Mouse (Mus musculus) myocyte (in vitro differentiated cells): ENCODE results near the gene Tjp3. TPM values are rescaled to one million over a fixed set of nuclear protein-coding genes. Genes with fewer than 3 reads are reported as not detected.
A peak's percentile ranks its signal among the peaks of the same experiment; 100 is the strongest.

Experiments
- H3K27me3 ChIP-seq: one replicate; pipeline ENCODE4 v1.6.1; 2011; ENCODE audit not compliant: control insufficient read depth, insufficient read depth, insufficient read length
- H3K36me3 ChIP-seq: one replicate; pipeline ENCODE4 v1.6.1; 2011; ENCODE audit not compliant: control insufficient read depth, insufficient read depth
- H3K4me2 ChIP-seq: one replicate; pipeline ENCODE4 v1.6.1; 2011; ENCODE audit warnings: low read depth, control low read depth
- H3K4me3 ChIP-seq: one replicate; pipeline ENCODE4 v1.5.1; 2011; ENCODE audit warnings: mild to moderate bottlenecking, control low read depth, moderate library complexity
- H3K79me2 ChIP-seq: one replicate; pipeline ENCODE4 v1.6.1; 2011; ENCODE audit not compliant: control insufficient read depth, insufficient read depth
- H3ac ChIP-seq: one replicate; pipeline ENCODE4 v1.6.1; 2011; ENCODE audit not compliant: control insufficient read depth, insufficient read length
- CEBPB ChIP-seq: IDR thresholded peaks from 2 replicates; pipeline ENCODE4 v1.6.1; 2011; ENCODE audit warnings: mild to moderate bottlenecking, moderate library complexity; ENCODE audit not compliant: poor library complexity, insufficient read depth, severe bottlenecking
- E2F4 ChIP-seq: IDR thresholded peaks from one replicate; pipeline ENCODE4 v1.6.1; 2011; ENCODE audit warnings: mild to moderate bottlenecking, control low read depth, moderate library complexity; ENCODE audit not compliant: insufficient read depth
- MAX ChIP-seq: IDR thresholded peaks from one replicate; pipeline ENCODE4 v1.6.1; 2011; ENCODE audit warnings: low read depth, mild to moderate bottlenecking, control low read depth
- MYOD1 ChIP-seq, 3 experiments: IDR thresholded peaks; one replicate each; pipeline ENCODE4 v1.6.1; 2011; ENCODE audit warnings: control low read depth in 2 of 3, low read depth in 2 of 3, mild to moderate bottlenecking in 2 of 3, moderate library complexity in 1 of 3; ENCODE audit not compliant: insufficient read length in 2 of 3, control insufficient read depth in 1 of 3
- MYOG ChIP-seq, 3 experiments: IDR thresholded peaks; one replicate each; pipeline ENCODE4 v1.6.1; 2011; ENCODE audit warnings: control low read depth in 2 of 3, low read depth in 2 of 3, mild to moderate bottlenecking in 2 of 3; ENCODE audit not compliant: insufficient read length in 2 of 3, control insufficient read depth in 1 of 3, insufficient read depth in 1 of 3
- POLR2A ChIP-seq: IDR thresholded peaks from one replicate; pipeline ENCODE4 v1.6.1; 2011; ENCODE audit warnings: low read depth, mild to moderate bottlenecking, control low read depth, moderate library complexity; ENCODE audit not compliant: insufficient read length
- POLR2AphosphoS2 ChIP-seq: IDR thresholded peaks from one replicate; pipeline ENCODE4 v1.6.1; 2011; ENCODE audit warnings: low read depth, control low read depth; ENCODE audit not compliant: insufficient read length
- REST ChIP-seq: IDR thresholded peaks from one replicate; pipeline ENCODE4 v1.6.1; 2011; ENCODE audit warnings: mild to moderate bottlenecking, control low read depth, moderate library complexity; ENCODE audit not compliant: insufficient read depth, insufficient read length
- SRF ChIP-seq: IDR thresholded peaks from one replicate; pipeline ENCODE4 v1.6.1; 2011; ENCODE audit warnings: low read depth; ENCODE audit not compliant: control insufficient read depth, insufficient read length
- TCF12 ChIP-seq: IDR thresholded peaks from one replicate; pipeline ENCODE4 v1.6.1; 2011; ENCODE audit warnings: mild to moderate bottlenecking, control low read depth; ENCODE audit not compliant: poor library complexity, insufficient read depth, severe bottlenecking
- TCF3 ChIP-seq: IDR thresholded peaks from one replicate; pipeline ENCODE4 v1.6.1; 2011; ENCODE audit warnings: low read depth, control low read depth; ENCODE audit not compliant: insufficient read length
- USF1 ChIP-seq: IDR thresholded peaks from one replicate; pipeline ENCODE4 v1.6.1; 2011; ENCODE audit warnings: low read depth, mild to moderate bottlenecking, control low read depth, moderate library complexity
- polyA plus RNA-seq: library from polyadenylated mRNA; unstranded; fragments of >200 nt; fragmentation: generic; extraction: Trizol; gene quantifications from one replicate; pipeline ENCODE4 v1.2.1, GENCODE M21; 2012; ENCODE audit warnings: missing spikeins

Gene Tjp3
- polyA plus RNA-seq, 1 experiment = 0.17 TPM

GRCm38 (mm10) chr10:81319741-81320549, 28.6 kb upstream of the Tjp3 start:
- no peaks in the 10 kb centered on the region for H3K36me3 ChIP-seq
- H3K79me2 ChIP-seq = peaks cover 19% of the 10 kb centered on the region
- peak overlapping the region; percentile 69 for H3K4me3 ChIP-seq
- TF ChIP-seq MYOG (IDR thresholded peaks at IDR 0.05; ENCODE audit: control insufficient read depth in 1 of 3, insufficient read depth in 1 of 3, insufficient read length in 2 of 3, low read depth in 2 of 3) (no peak), POLR2A (peak; percentile 44), POLR2AphosphoS2 (peak; percentile 37)
- no peaks in the 10 kb centered on the region for H3K27me3 ChIP-seq
- H3K4me2 ChIP-seq = peak overlapping the region; percentile 100
- peak overlapping the region; percentile 4 for H3ac ChIP-seq

GRCm38 (mm10) chr10:81319330-81319699, 27.9 kb upstream of the Tjp3 start:
- peaks cover 19% of the 10 kb centered on the region for H3K79me2 ChIP-seq
- peak overlapping the region; percentile 69 for H3K4me3 ChIP-seq
- H3K36me3 ChIP-seq = no peaks in the 10 kb centered on the region
- H3ac ChIP-seq = no peak overlapping the region
- no peaks in the 10 kb centered on the region for H3K27me3 ChIP-seq
- TF ChIP-seq MYOG (IDR thresholded peaks at IDR 0.05; ENCODE audit: control insufficient read depth in 1 of 3, insufficient read depth in 1 of 3, insufficient read length in 2 of 3, low read depth in 2 of 3) (no peak), MYOD1 (IDR thresholded peaks at IDR 0.05; ENCODE audit: control insufficient read depth in 1 of 3, insufficient read length in 2 of 3, low read depth in 2 of 3) (no peak), USF1 (no peak), CEBPB (no peak)
- H3K4me2 ChIP-seq = peak overlapping the region; percentile 100

- no peaks in the 10 kb centered on the region for H3K27me3 ChIP-seq
- no peak for TF ChIP-seq POLR2AphosphoS2
- no peak for TF ChIP-seq CEBPB
- no peak for TF ChIP-seq TCF3
- TF ChIP-seq MYOG (IDR thresholded peaks at IDR 0.05; ENCODE audit: control insufficient read depth in 1 of 3, insufficient read depth in 1 of 3, insufficient read length in 2 of 3, low read depth in 2 of 3) = no peak
- no peak for TF ChIP-seq POLR2A
- TF ChIP-seq REST = no peak
- no peak for TF ChIP-seq SRF
- peaks cover 19% of the 10 kb centered on the region for H3K79me2 ChIP-seq
- H3K36me3 ChIP-seq = no peaks in the 10 kb centered on the region
- peak overlapping the region; percentile 69 for H3K4me3 ChIP-seq
- H3K4me2 ChIP-seq = peak overlapping the region; percentile 100
- no peak overlapping the region for H3ac ChIP-seq
These were observed 27.4 kb upstream of the Tjp3 start for GRCm38 (mm10) chr10:81318589-81319329.

DNA sequence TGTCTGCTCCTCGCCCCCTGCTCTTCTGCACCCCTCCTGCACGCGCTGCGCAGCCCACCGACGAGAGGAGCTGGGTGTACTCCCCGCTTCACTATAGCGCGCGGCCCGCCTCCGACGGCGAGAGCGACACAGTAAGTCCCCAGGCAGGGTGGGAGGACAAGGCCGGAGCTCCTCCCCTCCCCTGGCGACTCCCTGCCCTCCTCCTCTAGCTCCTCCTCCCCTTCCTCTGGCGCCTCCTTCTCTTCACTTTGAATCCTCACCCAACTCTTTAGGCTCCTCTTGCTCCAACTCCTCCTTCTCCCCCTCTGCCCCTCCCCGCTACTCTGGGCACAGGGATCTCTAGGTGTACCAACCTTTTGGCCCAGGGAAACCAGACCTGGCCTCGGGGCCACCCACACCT, 25.9 kb upstream of the Tjp3 start:
- TF ChIP-seq REST = no peak
- TF ChIP-seq CEBPB = no peak
- TF ChIP-seq SRF = no peak
- no peak for TF ChIP-seq TCF3
- no peak for TF ChIP-seq USF1
- TF ChIP-seq POLR2A = no peak
- no peak for TF ChIP-seq MYOD1 (IDR thresholded peaks at IDR 0.05; ENCODE audit: control insufficient read depth in 1 of 3, insufficient read length in 2 of 3, low read depth in 2 of 3)
- no peak for TF ChIP-seq MYOG (IDR thresholded peaks at IDR 0.05; ENCODE audit: control insufficient read depth in 1 of 3, insufficient read depth in 1 of 3, insufficient read length in 2 of 3, low read depth in 2 of 3)
- no peak for TF ChIP-seq E2F4
- no peak for TF ChIP-seq TCF12
- TF ChIP-seq MAX = no peak
- no peak for TF ChIP-seq POLR2AphosphoS2
- Histone ChIP-seq H3K4me2 (no peak overlapping the region), H3K27me3 (no peaks in the 10 kb centered on the region), H3K4me3 (no peak overlapping the region), H3K36me3 (no peaks in the 10 kb centered on the region), H3K79me2 (peaks cover 10% of the 10 kb centered on the region), H3ac (no peak overlapping the region)

DNA sequence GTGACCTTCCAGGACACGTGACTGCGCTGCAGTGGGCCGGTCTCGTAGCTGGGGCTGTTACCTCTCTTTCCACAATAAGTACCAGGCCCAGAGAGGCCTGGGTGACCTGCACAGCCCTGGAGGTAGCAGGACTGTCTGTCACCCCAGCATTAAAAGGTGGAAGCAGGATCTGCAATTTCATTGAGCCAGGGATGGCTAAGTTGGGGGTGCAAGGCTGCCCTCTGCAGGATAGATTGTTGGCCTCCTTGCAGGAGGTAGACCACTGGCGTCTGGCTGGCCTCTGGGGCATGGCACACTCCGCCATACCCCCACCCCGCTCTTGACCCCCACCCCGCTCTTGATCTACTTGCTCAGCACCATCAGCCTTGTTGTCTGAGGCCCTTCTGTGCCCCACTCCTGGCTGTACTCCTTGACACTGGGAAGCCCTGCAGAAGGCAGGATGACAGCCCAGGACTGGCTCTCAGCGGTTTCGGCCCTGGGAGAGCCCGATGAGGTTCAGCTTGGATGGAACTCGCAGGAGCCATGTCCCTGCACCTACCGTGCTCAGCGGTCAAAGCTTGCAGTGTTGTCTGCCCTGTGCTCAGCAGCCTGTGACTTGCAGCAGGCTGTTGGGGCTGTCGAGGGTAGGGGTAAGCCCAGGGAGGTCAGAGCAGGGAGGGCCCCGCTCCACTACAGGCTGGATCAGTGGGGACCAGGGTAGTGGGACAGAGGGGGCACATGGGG, 25.1 kb upstream of the Tjp3 start:
- H3K27me3 ChIP-seq = no peaks in the 10 kb centered on the region
- no peak overlapping the region for H3K4me3 ChIP-seq
- H3K36me3 ChIP-seq = no peaks in the 10 kb centered on the region
- no peak overlapping the region for H3ac ChIP-seq
- TF ChIP-seq MYOD1 (IDR thresholded peaks at IDR 0.05; ENCODE audit: control insufficient read depth in 1 of 3, insufficient read length in 2 of 3, low read depth in 2 of 3) = no peak
- H3K4me2 ChIP-seq = no peak overlapping the region
- peaks cover 2% of the 10 kb centered on the region for H3K79me2 ChIP-seq
